Mouse (Mus musculus) ovary, postnatal 36 days (tissue): Measurements from ENCODE around the gene Pheta2.
"Not testable (repeated sequence)": the region's sequence is repeated elsewhere in the genome, so short reads cannot be mapped to it uniquely, and the experiment has no call there.

Experiments used
- DNase-seq: peaks from one replicate; pipeline ENCODE4 v3.0.0; 2022; ENCODE audit warnings: low spot score, mixed read lengths

Gene Pheta2

GRCm38 (mm10) chr15:82343368-82344287 lies 4.9 kb downstream of the Pheta2 start:
- DNase-seq, result no peak

GRCm38 (mm10) chr15:82344971-82345370 lies 6.2 kb downstream of the Pheta2 start:
- no peak for DNase-seq

- peak; percentile 95 for DNase-seq
Measured at GRCm38 (mm10) chr15:82345820-82346470, 7.2 kb downstream of the Pheta2 start.

GRCm38 (mm10) chr15:82346580-82347302 lies 8.0 kb downstream of the Pheta2 start:
- no peak for DNase-seq

GRCm38 (mm10) chr15:82347303-82347676 lies 8.5 kb downstream of the Pheta2 start:
- no peak for DNase-seq

GRCm38 (mm10) chr15:82347852-82348251 lies 9.1 kb downstream of the Pheta2 start:
- DNase-seq, result no peak

- no peak for DNase-seq
Measured at GRCm38 (mm10) chr15:82348258-82348998, 9.7 kb downstream of the Pheta2 start.

GRCm38 (mm10) chr15:82348999-82349341 lies 10.2 kb downstream of the Pheta2 start:
- DNase-seq, result no peak

GRCm38 (mm10) chr15:82350349-82350748 lies 11.6 kb downstream of the Pheta2 start:
- DNase-seq, result no peak

GRCm38 (mm10) chr15:82351480-82351879 lies 12.7 kb downstream of the Pheta2 start:
- no peak for DNase-seq

GRCm38 (mm10) chr15:82353078-82353744 lies 14.5 kb downstream of the Pheta2 start:
- DNase-seq, result no peak

GRCm38 (mm10) chr15:82353745-82354113 lies 15.0 kb downstream of the Pheta2 start:
- no peak for DNase-seq

- DNase-seq, result peak; percentile 95
Measured at GRCm38 (mm10) chr15:82354126-82354945, 15.6 kb downstream of the Pheta2 start, which contains the start of gene Ndufa6. TSS of gene Ndufa6 (minus strand) at chr15:82354322.

GRCm38 (mm10) chr15:82358431-82359260 lies 19.9 kb downstream of the Pheta2 start:
- no peak for DNase-seq

GRCm38 (mm10) chr15:82361459-82362018 lies 22.8 kb downstream of the Pheta2 start:
- no peak for DNase-seq

- DNase-seq, result no peak
Measured at GRCm38 (mm10) chr15:82362234-82362633, 23.5 kb downstream of the Pheta2 start.

- DNase-seq, result not testable (repeated sequence)
Measured at GRCm38 (mm10) chr15:82363801-82364200, 25.1 kb downstream of the Pheta2 start.

- not testable (repeated sequence) for DNase-seq
Measured at GRCm38 (mm10) chr15:82364561-82364960, 25.8 kb downstream of the Pheta2 start.

GRCm38 (mm10) chr15:82368146-82368545 lies 29.4 kb downstream of the Pheta2 start:
- no peak for DNase-seq
